Mouse (Mus musculus): Measurements from ENCODE around the gene C330007P06Rik. TPM values are rescaled to one million over a fixed set of nuclear protein-coding genes. Genes with fewer than 3 reads are reported as not detected.

Gene C330007P06Rik
- 15.3 and 18.9 TPM in 2 replicates for polyA plus RNA-seq (2012; rRNA removed)

- H3K4me1 ChIP-seq (replicated peaks; ENCODE audit: control insufficient read depth, insufficient read depth, low read length), result no peaks in the 10 kb centered on the region; the same call in 1 of the 2 replicates
- no peak for TF ChIP-seq POLR2A (IDR thresholded peaks at IDR 0.05; ENCODE audit: control insufficient read depth, extremely low read depth, insufficient read depth, low read length, poor library complexity)
- no peak for TF ChIP-seq CTCF (IDR thresholded peaks at IDR 0.05; ENCODE audit: borderline replicate concordance, control insufficient read depth, extremely low read depth, insufficient read depth, low read length, poor library complexity)
- no peak for DNase-seq
- H3K27me3 ChIP-seq (ENCODE audit: control insufficient read depth, insufficient read depth, low read length), result no peaks in the 10 kb centered on the region
- no peaks in the 10 kb centered on the region for H3K36me3 ChIP-seq (ENCODE audit: control insufficient read depth, insufficient read depth, low read length)
- 1% methylated on average over 8 of the region's 8 CpGs for WGBS
- peak within 1 kb of the TSS; percentile 89 for H3K4me3 ChIP-seq (ENCODE audit: control insufficient read depth, insufficient read depth, low read length)
- H3K27ac ChIP-seq (ENCODE audit: control insufficient read depth, insufficient read depth, low read length), result peak within 1 kb of the TSS; percentile 27; the same call in 1 of the 2 replicates
Measured at GRCm38 (mm10) chrX:36873765-36874164, at the start of gene C330007P06Rik, which contains the start of gene Ube2a. C330007P06Rik (minus strand) TSS chrX:36874111. Ube2a (plus strand) TSS chrX:36873900.

DNA sequence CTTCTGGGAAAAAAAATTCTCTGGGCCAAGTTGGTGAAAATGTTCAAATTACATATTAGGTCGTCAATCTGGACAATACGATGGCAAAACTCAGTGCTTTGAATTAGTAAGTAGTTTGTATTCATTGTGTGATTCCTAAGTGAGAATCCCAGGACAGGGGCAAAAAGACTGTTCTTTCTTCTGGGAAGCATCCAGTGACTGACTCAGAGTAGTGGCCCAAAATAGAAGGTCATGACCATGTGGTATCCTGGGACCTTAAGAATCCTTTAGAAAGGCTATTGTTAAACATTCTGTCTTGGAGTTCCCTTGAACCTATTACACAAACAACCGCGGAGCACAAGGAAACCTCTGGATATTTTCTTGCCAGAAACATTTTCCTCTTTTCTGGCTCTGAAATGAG is 47.4 kb upstream of the C330007P06Rik start:
- no peaks in the 10 kb centered on the region for H3K4me1 ChIP-seq (replicated peaks; ENCODE audit: control insufficient read depth, insufficient read depth, low read length)
- H3K4me3 ChIP-seq (ENCODE audit: control insufficient read depth, insufficient read depth, low read length), result no peak overlapping the region
- peaks cover 44% of the 10 kb centered on the region for H3K36me3 ChIP-seq (ENCODE audit: control insufficient read depth, insufficient read depth, low read length)
- WGBS, result 91% methylated on average over 4 of the region's 4 CpGs
- no peaks in the 10 kb centered on the region for H3K27me3 ChIP-seq (ENCODE audit: control insufficient read depth, insufficient read depth, low read length)
- DNase-seq, result no peak
- TF ChIP-seq POLR2A (IDR thresholded peaks at IDR 0.05; ENCODE audit: control insufficient read depth, extremely low read depth, insufficient read depth, low read length, poor library complexity), result no peak
- no peak for TF ChIP-seq CTCF (IDR thresholded peaks at IDR 0.05; ENCODE audit: borderline replicate concordance, control insufficient read depth, extremely low read depth, insufficient read depth, low read length, poor library complexity)
- no peak overlapping the region for H3K27ac ChIP-seq (ENCODE audit: control insufficient read depth, insufficient read depth, low read length)

GRCm38 (mm10) chrX:36917749-36918148 is 43.8 kb upstream of the C330007P06Rik start:
- no peaks in the 10 kb centered on the region for H3K4me1 ChIP-seq (replicated peaks; ENCODE audit: control insufficient read depth, insufficient read depth, low read length)
- H3K27me3 ChIP-seq (ENCODE audit: control insufficient read depth, insufficient read depth, low read length), result no peaks in the 10 kb centered on the region
- H3K4me3 ChIP-seq (ENCODE audit: control insufficient read depth, insufficient read depth, low read length), result no peak overlapping the region
- WGBS, result 94% methylated on average over 1 of the region's 1 CpGs
- DNase-seq, result no peak
- H3K36me3 ChIP-seq (ENCODE audit: control insufficient read depth, insufficient read depth, low read length), result peaks cover 34% of the 10 kb centered on the region
- no peak overlapping the region for H3K27ac ChIP-seq (ENCODE audit: control insufficient read depth, insufficient read depth, low read length)
- no peak for TF ChIP-seq CTCF (IDR thresholded peaks at IDR 0.05; ENCODE audit: borderline replicate concordance, control insufficient read depth, extremely low read depth, insufficient read depth, low read length, poor library complexity)
- TF ChIP-seq POLR2A (IDR thresholded peaks at IDR 0.05; ENCODE audit: control insufficient read depth, extremely low read depth, insufficient read depth, low read length, poor library complexity), result no peak

DNA sequence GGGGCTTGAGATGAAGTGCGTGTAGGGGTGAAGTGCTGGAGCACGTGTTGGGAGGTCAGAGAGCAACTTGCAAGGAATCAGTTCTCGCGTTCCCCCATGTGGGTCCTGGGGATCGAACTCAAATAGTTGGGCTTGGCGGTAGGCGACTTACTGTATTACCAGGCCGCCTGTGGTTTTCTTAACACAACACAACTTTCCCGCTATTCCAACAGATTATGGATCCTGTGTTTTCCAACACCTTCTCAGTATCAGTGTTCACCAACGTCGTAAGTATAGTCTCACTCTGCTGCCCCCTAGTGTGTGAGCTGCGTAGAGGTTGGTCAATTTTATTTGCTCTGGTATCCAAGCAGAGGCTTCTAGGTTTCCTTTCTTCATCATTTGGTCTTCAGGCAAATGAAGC is 37.4 kb upstream of the C330007P06Rik start:
- H3K36me3 ChIP-seq (ENCODE audit: control insufficient read depth, insufficient read depth, low read length), result peaks cover 14% of the 10 kb centered on the region; the same call in 1 of the 2 replicates
- H3K27ac ChIP-seq (ENCODE audit: control insufficient read depth, insufficient read depth, low read length), result no peak overlapping the region
- peak; percentile 44 for DNase-seq
- 61% methylated on average over 12 of the region's 12 CpGs for WGBS
- no peak overlapping the region for H3K4me3 ChIP-seq (ENCODE audit: control insufficient read depth, insufficient read depth, low read length)
- H3K27me3 ChIP-seq (ENCODE audit: control insufficient read depth, insufficient read depth, low read length), result no peaks in the 10 kb centered on the region
- peaks cover 2% of the 10 kb centered on the region; the same call in 1 of the 2 replicates for H3K4me1 ChIP-seq (replicated peaks; ENCODE audit: control insufficient read depth, insufficient read depth, low read length)
- TF ChIP-seq POLR2A (IDR thresholded peaks at IDR 0.05; ENCODE audit: control insufficient read depth, extremely low read depth, insufficient read depth, low read length, poor library complexity), result no peak
- no peak for TF ChIP-seq CTCF (IDR thresholded peaks at IDR 0.05; ENCODE audit: borderline replicate concordance, control insufficient read depth, extremely low read depth, insufficient read depth, low read length, poor library complexity)

DNA sequence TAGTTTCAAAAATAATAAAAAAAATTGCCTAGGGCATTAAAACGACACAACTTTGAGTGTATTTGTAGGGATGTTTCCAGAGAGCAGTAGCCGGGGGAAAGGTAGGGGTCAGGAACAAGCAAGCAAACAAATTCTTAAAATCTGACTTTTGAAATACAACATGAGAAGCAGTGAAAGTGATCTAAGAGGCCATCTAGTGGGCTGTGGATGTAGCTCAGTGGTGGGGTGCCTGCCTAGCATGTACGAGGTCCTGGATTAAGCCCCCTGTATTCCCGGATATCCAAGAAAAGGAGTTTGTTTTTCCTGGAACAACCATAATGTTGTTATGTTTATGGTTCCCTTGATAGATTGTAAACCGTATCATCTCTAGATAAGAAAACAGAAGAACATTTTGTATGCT is 32.6 kb upstream of the C330007P06Rik start:
- Histone ChIP-seq H3K27ac (ENCODE audit: control insufficient read depth, insufficient read depth, low read length) (no peak overlapping the region), H3K4me1 (replicated peaks; ENCODE audit: control insufficient read depth, insufficient read depth, low read length) (peaks cover 9% of the 10 kb centered on the region), H3K36me3 (ENCODE audit: control insufficient read depth, insufficient read depth, low read length) (no peaks in the 10 kb centered on the region), H3K4me3 (ENCODE audit: control insufficient read depth, insufficient read depth, low read length) (no peak overlapping the region), H3K27me3 (ENCODE audit: control insufficient read depth, insufficient read depth, low read length) (no peaks in the 10 kb centered on the region)
- TF ChIP-seq CTCF (IDR thresholded peaks at IDR 0.05; ENCODE audit: borderline replicate concordance, control insufficient read depth, extremely low read depth, insufficient read depth, low read length, poor library complexity), result no peak
- TF ChIP-seq POLR2A (IDR thresholded peaks at IDR 0.05; ENCODE audit: control insufficient read depth, extremely low read depth, insufficient read depth, low read length, poor library complexity), result no peak
- DNase-seq, result no peak
- WGBS, result 29% methylated on average over 5 of the region's 5 CpGs

DNA sequence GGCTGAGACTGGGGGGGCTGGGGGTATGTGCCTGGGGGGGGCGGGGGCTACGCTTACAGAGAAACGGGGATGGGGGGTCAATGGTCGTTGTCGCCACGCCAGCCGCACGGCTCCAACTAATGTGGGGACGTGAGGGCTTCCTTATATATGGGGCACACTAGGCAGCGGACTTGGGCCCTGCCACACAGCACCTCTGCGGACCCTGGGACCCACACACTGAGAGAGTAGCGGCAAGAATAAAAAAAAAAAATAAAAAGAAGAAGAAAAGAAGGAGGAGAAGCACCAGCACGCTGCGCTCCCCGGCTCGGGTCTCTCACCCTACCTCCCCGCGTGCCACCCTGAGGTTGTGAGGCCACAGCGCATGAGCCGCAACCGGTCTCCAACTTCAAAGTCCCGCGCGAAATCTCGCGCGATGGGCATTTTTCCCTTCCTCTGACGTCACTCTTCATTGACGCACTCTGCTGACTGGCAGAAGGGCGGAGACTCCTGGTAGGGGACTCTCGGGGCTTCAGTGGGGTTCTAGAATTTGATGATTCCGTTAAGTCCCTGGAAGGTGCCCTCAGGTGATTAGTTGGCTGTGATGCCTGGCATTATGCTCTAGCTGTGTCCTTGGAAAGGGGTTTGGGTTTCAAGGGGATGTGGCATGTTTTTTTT is 29.3 kb upstream of the C330007P06Rik start:
- peak; percentile 91 for DNase-seq
- 0 out of 2 replicates have a peak, but pooled peaks have one; percentile 18 for TF ChIP-seq CTCF (IDR thresholded peaks at IDR 0.05; ENCODE audit: borderline replicate concordance, control insufficient read depth, extremely low read depth, insufficient read depth, low read length, poor library complexity)
- TF ChIP-seq POLR2A (IDR thresholded peaks at IDR 0.05; ENCODE audit: control insufficient read depth, extremely low read depth, insufficient read depth, low read length, poor library complexity), result peak; percentile 85
- Histone ChIP-seq H3K27ac (ENCODE audit: control insufficient read depth, insufficient read depth, low read length) (peak overlapping the region; percentile 96), H3K27me3 (ENCODE audit: control insufficient read depth, insufficient read depth, low read length) (no peaks in the 10 kb centered on the region), H3K4me1 (replicated peaks; ENCODE audit: control insufficient read depth, insufficient read depth, low read length) (peaks cover 9% of the 10 kb centered on the region), H3K4me3 (ENCODE audit: control insufficient read depth, insufficient read depth, low read length) (peak overlapping the region; percentile 98), H3K36me3 (ENCODE audit: control insufficient read depth, insufficient read depth, low read length) (no peaks in the 10 kb centered on the region)
- WGBS, result under 1% methylated on average over 29 of the region's 32 CpGs
